Mouse (Mus musculus): Measurements from ENCODE around the gene Cacna1c.

- TF ChIP-seq EP300 (IDR thresholded peaks at IDR 0.05; ENCODE audit: low read depth) (no peak), CTCF (IDR thresholded peaks at IDR 0.05; ENCODE audit: low read depth) (no peak)
Measured at GRCm38 (mm10) chr6:119047340-119047739, 148.9 kb downstream of the Cacna1c start.

Data from liver, postnatal 0 days (tissue).